ENCODE assay signal across 32 mouse cellular contexts in genomic region chr5:121232789-121233188, GRCm38 (mm10). TPM values are rescaled to one million over a fixed set of nuclear protein-coding genes. Genes with fewer than 3 reads are reported as not detected.
DNase-seq lines count a peak whose midpoint lies in the region; ATAC-seq and TF ChIP-seq lines count a peak whose summit lies in the region.
"Had no signal": no experiment of that assay in that cellular context is flagged by ENCODE, and none has a peak within 500 bp of the region (broad histone marks: within the 10 kb centered on the region; RNA-seq: fewer than 3 reads in every experiment).

No protein-coding gene starts in this region.

- intact Hi-C loops in left cerebral cortex, adult 2 months (cut with DNase I), result no loop called here

- no peaks in the 10 kb centered on the region for H3K36me3 ChIP-seq in forebrain, postnatal 0 days (ENCODE audit: insufficient read depth)
- H3K36me3 ChIP-seq in forebrain, embryonic 16.5 days (ENCODE audit: control insufficient read depth, insufficient read depth), result no peaks in the 10 kb centered on the region
- H3K36me3 ChIP-seq in ES-E14 (ENCODE audit: control insufficient read depth, insufficient read depth, low read length, poor library complexity, severe bottlenecking), result no peaks in the 10 kb centered on the region
- peaks cover 16% of the 10 kb centered on the region for H3K36me3 ChIP-seq in liver, embryonic 16.5 days (ENCODE audit: control insufficient read depth, insufficient read depth)
- H3K36me3 ChIP-seq in midbrain, embryonic 10.5 days, result peaks cover 10% of the 10 kb centered on the region
- H3K36me3 ChIP-seq: embryonic facial prominence, embryonic 15.5 days; forebrain, embryonic 12.5 days; hindbrain, embryonic 12.5 days; intestine, embryonic 15.5 days; limb, embryonic 12.5 days; neural tube, embryonic 15.5 days had no signal

- TF ChIP-seq CTCF in forebrain, postnatal 0 days (IDR thresholded peaks at IDR 0.05; ENCODE audit: low read depth), result 0 out of 2 replicates have a peak, but pooled peaks have one; percentile 23
- TF ChIP-seq CTCF in left cerebral cortex, adult 2 months (IDR thresholded peaks at IDR 0.05), result peak; percentile 13

- no peaks in the 10 kb centered on the region for H3K9me3 ChIP-seq in forebrain, postnatal 0 days (ENCODE audit: low read length)
- no peaks in the 10 kb centered on the region for H3K9me3 ChIP-seq in forebrain, embryonic 16.5 days (ENCODE audit: control insufficient read depth, low read length)
- no peaks in the 10 kb centered on the region for H3K9me3 ChIP-seq in ES-E14 (ENCODE audit: control insufficient read depth, insufficient read depth, low read depth, low read length)
- no peaks in the 10 kb centered on the region for H3K9me3 ChIP-seq in liver, embryonic 16.5 days (replicated peaks; ENCODE audit: control insufficient read depth, low read length)
- H3K9me3 ChIP-seq in midbrain, embryonic 10.5 days (replicated peaks), result 0 out of 2 replicates have a peak, but pooled peaks cover 3% of the 10 kb centered on the region
- H3K9me3 ChIP-seq: embryonic facial prominence, embryonic 10.5 days; embryonic facial prominence, embryonic 15.5 days; forebrain, embryonic 12.5 days; intestine, embryonic 15.5 days; neural tube, embryonic 15.5 days had no signal

- H3K4me1 ChIP-seq in forebrain, postnatal 0 days (ENCODE audit: insufficient read depth), result no peaks in the 10 kb centered on the region
- peaks cover 5% of the 10 kb centered on the region; the same call in 1 of the 2 replicates for H3K4me1 ChIP-seq in forebrain, embryonic 16.5 days (replicated peaks; ENCODE audit: control insufficient read depth, insufficient read depth, low read length)
- H3K4me1 ChIP-seq in ES-E14 (ENCODE audit: control insufficient read depth in 2 of 2, insufficient read depth in 2 of 2, low read length in 2 of 2, poor library complexity in 1 of 2), result 0 out of 4 replicates have a peak, but pooled peaks cover 0 to 2% of the 10 kb centered on the region in 2 experiments
- H3K4me1 ChIP-seq in liver, embryonic 16.5 days (ENCODE audit: control insufficient read depth, low read depth, low read length), result peaks cover 84% of the 10 kb centered on the region
- no peaks in the 10 kb centered on the region for H3K4me1 ChIP-seq in midbrain, embryonic 10.5 days
- H3K4me1 ChIP-seq: embryonic facial prominence, embryonic 10.5 days; embryonic facial prominence, embryonic 15.5 days; forebrain, embryonic 12.5 days; hindbrain, embryonic 12.5 days; limb, embryonic 12.5 days; neural tube, embryonic 15.5 days had no signal

- WGBS in forebrain, postnatal 0 days, result 93% methylated on average over 1 of the region's 1 CpGs
- 94% methylated on average over 1 of the region's 1 CpGs for WGBS in forebrain, embryonic 16.5 days
- 82% methylated on average over 1 of the region's 1 CpGs for WGBS in liver, embryonic 16.5 days (ENCODE audit: insufficient replicate concordance)
- WGBS in midbrain, embryonic 10.5 days, result 95% methylated on average over 1 of the region's 1 CpGs

- H3K9ac ChIP-seq in forebrain, postnatal 0 days, result no peak overlapping the region
- no peak overlapping the region for H3K9ac ChIP-seq in forebrain, embryonic 16.5 days (replicated peaks; ENCODE audit: low read depth, low read length)
- H3K9ac ChIP-seq in ES-E14 (ENCODE audit: insufficient read depth, low read depth, low read length, poor library complexity, severe bottlenecking), result no peak overlapping the region
- H3K9ac ChIP-seq in liver, embryonic 16.5 days (ENCODE audit: low read depth, low read length), result no peak overlapping the region
- H3K9ac ChIP-seq: embryonic facial prominence, embryonic 15.5 days; forebrain, embryonic 12.5 days; hindbrain, embryonic 12.5 days; intestine, embryonic 15.5 days; limb, embryonic 12.5 days; neural tube, embryonic 15.5 days had no signal

- H3K4me3 ChIP-seq in forebrain, postnatal 0 days (ENCODE audit: low read depth, low read length), result no peak overlapping the region
- no peak overlapping the region for H3K4me3 ChIP-seq in forebrain, embryonic 16.5 days (replicated peaks; ENCODE audit: low read length)
- no peak overlapping the region for H3K4me3 ChIP-seq in left cerebral cortex, adult 2 months
- no peak overlapping the region for H3K4me3 ChIP-seq in ES-E14 (ENCODE audit: insufficient read depth in 1 of 2, low read depth in 1 of 2, low read length in 2 of 2, poor library complexity in 1 of 2, severe bottlenecking in 1 of 2)
- no peak overlapping the region for H3K4me3 ChIP-seq in liver, embryonic 16.5 days (ENCODE audit: low read depth, low read length)
- H3K4me3 ChIP-seq in midbrain, embryonic 10.5 days, result no peak overlapping the region
- H3K4me3 ChIP-seq: embryonic facial prominence, embryonic 10.5 days; embryonic facial prominence, embryonic 15.5 days; forebrain, embryonic 12.5 days; hindbrain, embryonic 12.5 days; intestine, embryonic 15.5 days; limb, embryonic 12.5 days; neural tube, embryonic 15.5 days had no signal

- in situ Hi-C loops in ES-E14 (cut with MboI; ENCODE audit: low sequenced_read_pairs in 2 of 2, unreplicated experiment in 2 of 2), result no loop called here

- DNase-seq in forebrain, postnatal 0 days, result no peak
- no peak for DNase-seq in left cerebral cortex, adult 2 months (ENCODE audit: extremely low spot score in 1 of 2, low spot score in 2 of 2)
- DNase-seq in left cerebral cortex, adult 9 months (ENCODE audit: low spot score in 2 of 2), result no peak
- DNase-seq in ES-E14 (ENCODE audit: low read depth, low spot score), result no peak
- DNase-seq in thymus, adult 18-20 months, result no peak
- no peak for DNase-seq in midbrain, embryonic 10.5 days (ENCODE audit: low spot score)
- DNase-seq: adrenal gland, postnatal 10 days; cerebellum, adult 8-10 months; cerebellum, postnatal 25 days; gastrocnemius, postnatal 25 days; heart, adult 18-20 months; heart, postnatal 36 days; kidney, adult 9 months; kidney, postnatal 14 days; lung, adult 18-20 months; midbrain, embryonic 14.5 days; retina, postnatal 1 day; right cerebral cortex, postnatal 14 days; thymus, postnatal 25 days had no signal

- no peak overlapping the region for H3K4me2 ChIP-seq in forebrain, postnatal 0 days (ENCODE audit: low read depth)
- H3K4me2 ChIP-seq in forebrain, embryonic 16.5 days (ENCODE audit: low read length), result no peak overlapping the region
- H3K4me2 ChIP-seq in liver, embryonic 16.5 days (ENCODE audit: low read depth, low read length), result no peak overlapping the region
- H3K4me2 ChIP-seq: embryonic facial prominence, embryonic 15.5 days; forebrain, embryonic 12.5 days; heart, embryonic 11.5 days; hindbrain, embryonic 12.5 days; intestine, embryonic 15.5 days; limb, embryonic 12.5 days; neural tube, embryonic 15.5 days had no signal

- no peak overlapping the region for H3K27ac ChIP-seq in forebrain, postnatal 0 days (ENCODE audit: low read depth, low read length)
- H3K27ac ChIP-seq in forebrain, embryonic 16.5 days (ENCODE audit: low read length), result no peak overlapping the region
- no peak overlapping the region for H3K27ac ChIP-seq in left cerebral cortex, adult 2 months
- no peak overlapping the region for H3K27ac ChIP-seq in ES-E14 (ENCODE audit: insufficient read depth, low read depth, low read length, poor library complexity, severe bottlenecking)
- peak overlapping the region; percentile 98 for H3K27ac ChIP-seq in liver, embryonic 16.5 days (ENCODE audit: low read length)
- H3K27ac ChIP-seq in midbrain, embryonic 10.5 days (replicated peaks), result no peak overlapping the region
- H3K27ac ChIP-seq: embryonic facial prominence, embryonic 10.5 days; embryonic facial prominence, embryonic 15.5 days; forebrain, embryonic 12.5 days; hindbrain, embryonic 12.5 days; hindbrain, postnatal 0 days; intestine, embryonic 15.5 days; limb, embryonic 12.5 days; macrophage; neural tube, embryonic 15.5 days had no signal

- no peaks in the 10 kb centered on the region for H3K27me3 ChIP-seq in forebrain, postnatal 0 days (ENCODE audit: insufficient read depth, low read length)
- no peaks in the 10 kb centered on the region for H3K27me3 ChIP-seq in forebrain, embryonic 16.5 days (replicated peaks; ENCODE audit: control insufficient read depth, insufficient read depth, low read length)
- no peaks in the 10 kb centered on the region for H3K27me3 ChIP-seq in liver, embryonic 16.5 days (ENCODE audit: control insufficient read depth, insufficient read depth, low read depth, low read length)
- H3K27me3 ChIP-seq in midbrain, embryonic 10.5 days (ENCODE audit: low read depth, poor library complexity, severe bottlenecking), result no peaks in the 10 kb centered on the region
- H3K27me3 ChIP-seq: embryonic facial prominence, embryonic 15.5 days; forebrain, embryonic 12.5 days; hindbrain, embryonic 12.5 days; intestine, embryonic 15.5 days; limb, embryonic 12.5 days; neural tube, embryonic 15.5 days had no signal

- no peak for ATAC-seq in forebrain, postnatal 0 days
- no peak for ATAC-seq in forebrain, embryonic 16.5 days
- ATAC-seq in liver, embryonic 16.5 days (ENCODE audit: low read depth), result no peak
- ATAC-seq: hindbrain, postnatal 0 days; lung, postnatal 0 days had no signal

RNA-seq across cellular contexts. Expression of gene Hectd4, which starts 12.8 kb away (rescaled TPM):
- total RNA-seq in forebrain, postnatal 0 days (2014; rRNA removed), result 75.6 and 107 TPM in 2 replicates
- polyA plus RNA-seq in forebrain, postnatal 0 days (2015; fragmentation: Nextera tagmentation; extraction: Ambion mirVana), result 8.3 and 14.0 TPM in 2 replicates
- polyA plus RNA-seq in forebrain, embryonic 16.5 days (2015; fragmentation: Nextera tagmentation; extraction: Ambion mirVana), result 18.2 and 20.1 TPM in 2 replicates
- total RNA-seq in left cerebral cortex, adult 2 months (2021), result 100 to 1,000 TPM; 186 to 205 TPM
- 14.2 and 22.4 TPM in 2 replicates for total RNA-seq in ES-E14 (2012; rRNA removed)
- 8.5 and 8.7 TPM in 2 replicates for polyA plus RNA-seq in liver, embryonic 16.5 days (2015; fragmentation: Nextera tagmentation; extraction: Ambion mirVana)
- polyA plus RNA-seq in midbrain, embryonic 10.5 days (2016; fragmentation: Nextera tagmentation; extraction: Ambion mirVana), result 3.9 and 5.7 TPM in 2 replicates

RNA-seq across cellular contexts. Expression of gene Rpl6, which starts 28.5 kb away (rescaled TPM):
- 672 and 863 TPM in 2 replicates for total RNA-seq in forebrain, postnatal 0 days (2014; rRNA removed)
- polyA plus RNA-seq in forebrain, postnatal 0 days (2015; fragmentation: Nextera tagmentation; extraction: Ambion mirVana), result 359 and 435 TPM in 2 replicates
- polyA plus RNA-seq in forebrain, embryonic 16.5 days (2015; fragmentation: Nextera tagmentation; extraction: Ambion mirVana), result 361 and 392 TPM in 2 replicates
- total RNA-seq in left cerebral cortex, adult 2 months (2021), result 100 to 1,000 TPM; 412 to 420 TPM
- total RNA-seq in ES-E14 (2012; rRNA removed), result 1,876 and 2,169 TPM in 2 replicates
- 278 and 327 TPM in 2 replicates for polyA plus RNA-seq in liver, embryonic 16.5 days (2015; fragmentation: Nextera tagmentation; extraction: Ambion mirVana)
- polyA plus RNA-seq in midbrain, embryonic 10.5 days (2016; fragmentation: Nextera tagmentation; extraction: Ambion mirVana), result 565 and 656 TPM in 2 replicates

RNA-seq across cellular contexts. Expression of gene Ptpn11, which starts 41.6 kb away (rescaled TPM):
- total RNA-seq in forebrain, postnatal 0 days (2014; rRNA removed), result 49.1 and 60.9 TPM in 2 replicates
- polyA plus RNA-seq in forebrain, postnatal 0 days (2015; fragmentation: Nextera tagmentation; extraction: Ambion mirVana), result 21.4 and 25.5 TPM in 2 replicates
- polyA plus RNA-seq in forebrain, embryonic 16.5 days (2015; fragmentation: Nextera tagmentation; extraction: Ambion mirVana), result 22.5 and 23.8 TPM in 2 replicates
- total RNA-seq in left cerebral cortex, adult 2 months (2021), result 10 to 100 TPM; 95.4 to 96.8 TPM
- 26.3 and 40.2 TPM in 2 replicates for total RNA-seq in ES-E14 (2012; rRNA removed)
- polyA plus RNA-seq in liver, embryonic 16.5 days (2015; fragmentation: Nextera tagmentation; extraction: Ambion mirVana), result 6.6 and 7.0 TPM in 2 replicates
- 23.5 and 23.9 TPM in 2 replicates for polyA plus RNA-seq in midbrain, embryonic 10.5 days (2016; fragmentation: Nextera tagmentation; extraction: Ambion mirVana)
